Mouse (Mus musculus) embryo, embryonic 11.5 days (tissue): Measurements from ENCODE around the gene Gm20481.
"Not testable (repeated sequence)": the region's sequence is repeated elsewhere in the genome, so short reads cannot be mapped to it uniquely, and the experiment has no call there.

ENCODE experiments used
- DNase-seq: peaks from one replicate; pipeline ENCODE4 v3.0.0-alpha.2; 2012; ENCODE audit warnings: low read depth, low spot score

Gene Gm20481

GRCm38 (mm10) chr17:34975581-34976492 is 6.1 kb downstream of the Gm20481 start:
- DNase-seq = no peak

- DNase-seq = no peak
Measured at GRCm38 (mm10) chr17:34977000-34977399, 7.3 kb downstream of the Gm20481 start.

DNA sequence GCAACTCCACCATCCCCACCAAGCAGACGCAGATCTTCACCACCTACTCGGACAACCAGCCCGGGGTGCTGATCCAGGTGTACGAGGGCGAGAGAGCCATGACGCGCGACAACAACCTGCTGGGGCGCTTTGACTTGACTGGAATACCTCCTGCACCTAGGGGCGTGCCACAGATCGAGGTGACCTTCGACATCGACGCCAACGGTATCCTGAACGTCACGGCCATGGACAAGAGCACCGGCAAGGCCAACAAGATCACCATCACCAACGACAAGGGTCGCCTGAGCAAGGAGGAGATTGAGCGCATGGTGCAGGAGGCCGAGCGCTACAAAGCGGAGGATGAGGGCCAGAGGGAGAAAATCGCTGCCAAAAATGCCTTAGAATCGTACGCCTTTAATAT is 8.5 kb downstream of the Gm20481 start:
- no peak for DNase-seq

- DNase-seq = no peak
Measured at GRCm38 (mm10) chr17:34979631-34980030, 9.9 kb downstream of the Gm20481 start.

- no peak for DNase-seq
Measured at GRCm38 (mm10) chr17:34980655-34981054, 10.9 kb downstream of the Gm20481 start.

DNA sequence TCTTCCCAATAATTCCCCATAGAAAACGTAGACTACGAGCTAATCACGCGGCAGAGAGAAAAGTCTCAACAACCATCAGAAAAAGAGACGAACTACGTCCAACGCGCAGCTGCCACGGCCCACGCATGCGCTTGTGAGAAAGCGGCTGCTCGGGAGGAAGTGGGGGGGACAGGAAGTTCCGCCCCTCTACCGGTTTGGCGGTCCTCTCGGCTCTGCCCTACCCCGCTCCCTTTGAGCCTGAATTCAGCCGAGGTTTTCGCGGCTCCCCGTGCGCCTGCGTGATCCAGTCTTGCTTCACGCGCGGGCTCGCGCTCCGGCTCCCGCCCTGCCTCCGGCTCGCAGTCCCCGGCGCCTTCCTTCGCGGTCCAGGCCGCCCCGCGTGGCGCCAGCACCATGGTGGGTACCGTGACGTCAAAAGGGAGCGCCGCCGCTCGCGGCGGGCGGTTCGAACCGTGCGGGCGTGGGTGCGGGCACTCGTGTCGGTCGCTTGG is 12.0 kb downstream of the Gm20481 start, which contains the start of gene Lsm2:
TSS of gene Lsm2 (plus strand) at position 173 of the 491 bp plus-strand sequence.
- DNase-seq = peak; percentile 87

GRCm38 (mm10) chr17:34982328-34982727 is 12.6 kb downstream of the Gm20481 start:
- DNase-seq = no peak

- DNase-seq = no peak
Measured at GRCm38 (mm10) chr17:34984218-34984617, 14.5 kb downstream of the Gm20481 start.

GRCm38 (mm10) chr17:34994751-34995150 is 25.0 kb downstream of the Gm20481 start:
- no peak for DNase-seq

DNA sequence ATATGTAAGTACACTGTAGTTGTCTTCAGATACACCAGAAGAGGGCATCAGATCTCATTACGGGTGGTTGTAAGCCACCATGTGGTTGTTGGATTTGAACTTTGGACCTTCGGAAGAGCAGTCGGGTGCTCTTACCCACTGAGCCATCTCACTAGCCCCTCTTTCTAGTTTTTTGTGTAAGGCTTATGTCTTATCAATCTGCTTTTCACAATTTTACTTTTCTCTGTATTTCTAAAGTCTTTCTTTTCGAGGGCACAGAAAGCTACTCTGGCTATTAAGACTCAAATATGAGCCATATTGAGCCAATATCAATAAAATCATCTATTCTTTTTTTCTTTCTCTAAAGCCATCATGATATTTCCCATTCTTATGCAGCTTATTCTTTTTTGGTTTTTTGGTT is 25.5 kb downstream of the Gm20481 start:
- not testable (repeated sequence) for DNase-seq

GRCm38 (mm10) chr17:34995927-34996326 is 26.2 kb downstream of the Gm20481 start:
- not testable (repeated sequence) for DNase-seq

- no peak for DNase-seq
Measured at GRCm38 (mm10) chr17:34996411-34997141, 26.9 kb downstream of the Gm20481 start.

- no peak for DNase-seq
Measured at GRCm38 (mm10) chr17:34997142-34997483, 27.4 kb downstream of the Gm20481 start.

DNA sequence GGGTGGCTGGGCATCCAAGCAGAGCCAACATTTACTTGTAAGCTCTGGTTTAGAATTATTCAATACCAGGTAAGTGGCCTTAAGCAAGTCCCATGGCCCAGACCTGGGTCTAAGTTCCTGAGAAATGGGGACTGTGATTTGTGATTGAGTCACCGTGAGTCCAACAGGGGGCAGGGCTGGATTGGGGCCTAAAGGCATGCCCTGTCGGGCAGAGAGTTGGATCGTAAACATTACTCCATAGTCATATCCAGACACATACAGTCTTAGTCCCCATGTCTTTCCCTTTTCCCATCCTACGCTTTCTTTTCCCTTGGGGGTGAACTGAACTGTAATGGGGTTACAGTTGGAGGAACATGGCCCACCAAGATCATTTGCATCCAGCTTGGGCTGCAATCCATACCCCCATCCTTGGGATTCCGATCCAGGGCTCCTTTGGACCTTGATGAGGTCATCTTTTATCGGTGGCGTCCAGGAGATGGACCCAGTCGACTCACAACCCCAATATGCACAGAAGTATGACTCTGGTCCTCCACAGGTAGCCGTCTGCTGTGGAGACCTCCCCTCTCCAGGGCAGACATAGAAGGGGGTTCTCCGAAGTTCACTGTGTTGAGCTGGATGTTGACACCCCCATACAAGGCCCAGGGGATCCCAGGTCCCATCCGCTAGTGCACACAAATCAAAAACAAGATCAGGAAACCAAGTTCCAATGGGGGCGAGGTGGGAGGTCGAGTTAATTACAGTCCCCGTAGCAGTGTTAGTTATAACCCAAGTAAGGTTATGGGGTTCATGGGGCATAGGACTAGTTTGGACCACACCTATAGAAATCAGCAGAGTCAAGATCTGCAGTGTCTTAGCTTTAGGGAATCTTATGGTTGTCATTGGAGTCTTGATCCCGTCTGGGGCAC is 29.1 kb downstream of the Gm20481 start:
- no peak for DNase-seq

DNA sequence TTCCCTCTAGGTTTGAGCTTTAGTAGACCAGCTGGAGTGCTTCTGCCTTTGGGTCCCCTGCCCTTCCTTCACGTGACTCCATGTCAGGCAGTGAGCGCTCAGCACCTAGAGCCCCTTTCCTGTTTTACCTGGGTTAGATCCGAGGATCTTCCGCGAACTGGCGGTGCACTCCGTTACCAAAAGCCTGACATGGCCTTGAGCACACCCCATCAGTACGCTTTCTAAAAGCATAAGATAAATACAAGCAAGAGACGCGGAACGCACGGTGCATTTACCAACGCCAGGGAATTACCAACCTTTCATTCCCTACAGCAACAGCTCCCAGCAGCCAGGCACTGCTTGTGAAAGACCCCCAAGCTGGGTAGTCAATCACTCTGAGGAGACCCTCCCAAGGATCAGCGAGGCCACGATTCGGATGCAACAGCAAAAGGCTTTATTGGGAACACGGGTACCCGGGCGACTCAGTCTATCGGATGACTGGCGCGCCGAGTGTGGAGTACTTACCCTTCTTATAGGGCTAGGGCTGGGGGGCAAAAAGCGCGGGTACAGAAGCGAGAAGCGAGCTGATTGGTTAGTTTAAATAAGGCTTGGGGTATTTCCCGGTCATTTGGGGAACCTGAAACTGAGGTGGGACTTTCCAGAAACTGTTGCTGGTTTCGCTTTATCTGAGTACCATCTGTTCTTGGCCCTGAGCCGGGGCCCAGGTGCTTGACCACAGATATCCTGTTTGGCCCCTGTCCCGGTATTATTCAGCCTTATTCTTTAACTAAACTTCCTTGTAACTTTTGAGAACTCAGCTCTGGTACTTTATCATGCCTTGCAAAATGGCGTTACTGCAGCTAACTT is 30.4 kb downstream of the Gm20481 start:
- DNase-seq = not testable (repeated sequence)

DNA sequence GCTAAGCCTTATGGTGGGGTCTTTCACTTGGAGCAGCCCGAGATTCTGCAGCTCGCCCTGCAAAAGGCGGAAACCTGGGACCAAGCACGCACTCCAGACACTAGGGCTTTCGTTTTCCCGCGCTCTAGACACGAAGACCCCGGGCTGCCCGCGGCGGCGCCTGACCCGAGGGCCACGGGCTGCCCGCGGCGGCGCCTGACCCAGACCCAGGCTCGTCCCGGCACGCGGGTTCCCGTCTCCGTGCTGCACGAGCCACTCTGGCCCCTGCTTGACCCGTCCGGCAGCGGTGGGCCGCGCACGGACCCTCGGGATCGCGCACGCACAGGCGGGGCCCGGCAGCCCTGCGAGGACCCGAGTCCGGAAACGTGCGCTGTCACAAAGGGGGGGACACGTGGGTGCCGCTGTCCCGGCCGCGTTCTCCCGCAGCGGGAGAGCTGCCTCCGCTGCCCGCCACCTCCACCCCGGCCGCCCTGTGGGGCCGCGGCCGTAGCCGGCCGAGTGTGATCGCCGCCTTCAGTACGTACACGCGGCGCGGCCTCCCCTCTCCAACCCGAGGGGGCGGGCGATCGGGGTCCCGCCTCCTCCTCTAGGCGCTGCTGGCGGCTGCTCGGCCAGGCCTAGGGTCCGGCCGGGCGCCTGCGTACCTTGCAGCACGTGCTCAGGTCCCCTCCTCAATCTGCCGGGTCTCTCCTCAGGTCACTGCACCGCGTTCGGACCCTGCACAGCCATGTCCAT is 31.2 kb downstream of the Gm20481 start, which contains the start of gene Vars:
TSS of gene Vars (plus strand) at position 271 of the 735 bp plus-strand sequence.
- DNase-seq = peak; percentile 81

DNA sequence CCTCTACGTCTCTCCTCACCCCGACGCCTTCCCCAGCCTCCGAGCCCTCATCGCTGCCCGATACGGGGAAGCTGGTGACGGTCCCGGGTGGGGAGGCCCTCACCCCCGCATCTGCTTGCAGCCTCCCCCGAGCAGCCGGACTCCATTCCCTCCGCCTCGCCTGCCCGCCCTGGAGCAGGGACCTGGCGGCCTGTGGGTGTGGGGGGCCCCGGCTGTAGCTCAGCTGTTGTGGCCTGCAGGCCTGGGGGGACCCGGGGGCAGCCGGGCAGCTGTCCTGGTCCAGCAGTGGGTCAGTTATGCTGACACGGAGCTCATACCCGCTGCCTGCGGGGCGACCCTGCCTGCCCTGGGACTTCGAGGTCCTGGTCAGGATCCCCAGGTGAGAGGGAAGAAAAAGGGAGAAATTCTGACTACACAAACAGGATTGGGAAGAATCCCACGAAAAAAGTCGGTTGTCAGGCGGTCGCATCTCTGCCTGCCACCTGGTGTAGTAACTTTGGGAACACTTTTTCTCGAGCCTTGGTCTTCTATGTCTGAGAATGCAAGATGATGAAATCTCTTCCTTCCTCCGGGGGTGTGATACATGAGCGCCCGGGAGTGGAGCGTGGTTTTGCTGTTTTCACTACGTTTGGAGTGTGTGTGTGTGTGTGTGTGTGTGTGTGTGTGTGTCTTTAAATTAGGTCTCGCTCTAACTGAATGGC is 31.9 kb downstream of the Gm20481 start:
- DNase-seq = no peak

DNA sequence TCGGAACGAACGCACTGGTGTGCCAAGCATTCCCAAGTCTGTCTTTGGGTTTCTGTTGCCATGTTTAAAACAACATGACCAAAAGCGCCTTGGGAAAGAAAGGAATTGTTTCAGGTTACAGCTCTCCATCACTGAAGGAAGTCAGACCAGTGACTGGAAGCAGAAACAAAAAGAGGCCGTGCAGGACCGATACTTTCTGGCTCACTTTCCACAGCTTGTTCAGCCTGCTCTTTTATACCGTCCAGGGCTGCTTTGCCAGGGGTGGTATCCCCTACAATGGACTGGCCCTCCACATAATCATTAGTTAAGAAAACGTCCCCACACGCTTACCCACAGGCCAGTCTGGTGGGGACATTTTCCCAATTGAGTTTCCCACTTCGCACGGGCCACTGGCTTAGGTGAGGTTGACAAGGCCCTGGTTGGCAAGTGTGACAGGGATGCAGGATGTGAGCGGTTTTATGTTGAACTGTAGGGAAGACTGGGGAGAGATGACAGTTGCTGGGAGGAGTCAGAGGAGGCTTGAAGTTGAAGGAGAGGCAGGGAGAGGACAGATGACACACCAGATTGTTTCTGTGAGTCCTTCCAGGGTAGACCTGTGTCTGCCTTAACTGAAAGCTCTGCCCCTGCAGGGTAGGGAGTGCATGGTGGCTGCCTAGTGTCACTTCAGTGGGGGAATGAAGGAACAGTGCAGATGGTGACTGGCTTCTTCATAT is 32.6 kb downstream of the Gm20481 start:
- DNase-seq = no peak
